Comparison of ENCODE assay signal across 9 mouse cellular contexts in the genomic region with DNA sequence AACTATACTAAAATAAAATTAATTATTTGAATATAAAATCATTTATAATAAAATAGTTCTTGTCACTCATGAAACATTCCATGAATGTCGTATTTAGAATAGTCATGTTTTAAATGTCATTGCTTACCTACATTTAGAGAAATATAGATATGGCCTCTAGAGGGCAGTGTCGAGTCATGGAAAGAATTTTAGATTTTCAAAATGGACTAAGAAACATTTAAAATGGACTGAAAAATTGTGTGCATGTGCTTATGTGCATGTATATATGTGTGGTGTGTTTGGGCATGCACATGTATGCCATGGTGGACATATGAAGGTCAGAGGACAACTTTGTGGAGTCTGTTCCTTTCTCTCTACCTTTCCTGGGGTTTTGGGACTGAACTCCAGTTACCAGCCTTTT.
A peak's percentile ranks its signal among the peaks of the same experiment; 100 is the strongest.
DNase-seq lines count a peak whose midpoint lies in the region; ATAC-seq and TF ChIP-seq lines count a peak whose summit lies in the region.
"Had no signal": no experiment of that assay in that cellular context is flagged by ENCODE, and none has a peak within 500 bp of the region (broad histone marks: within the 10 kb centered on the region; RNA-seq: fewer than 3 reads in every experiment).

No protein-coding gene starts in this region.

- no peak for ATAC-seq in heart, postnatal 0 days (ENCODE audit: insufficient read depth, low read depth)
- no peak for ATAC-seq in midbrain, postnatal 0 days (ENCODE audit: low FRiP score)
- ATAC-seq in midbrain, embryonic 15.5 days (replicated peaks) = no peak

- no peak overlapping the region for H3K9ac ChIP-seq in heart, postnatal 0 days (replicated peaks; ENCODE audit: low read depth, low read length)
- H3K9ac ChIP-seq in midbrain, postnatal 0 days (replicated peaks; ENCODE audit: low read length, poor library complexity, severe bottlenecking) = no peak overlapping the region
- no peak overlapping the region for H3K9ac ChIP-seq in midbrain, embryonic 15.5 days

- TF ChIP-seq CTCF in heart, postnatal 0 days (IDR thresholded peaks at IDR 0.05; ENCODE audit: low read depth) = peak; percentile 67
- TF ChIP-seq CTCF in midbrain, postnatal 0 days (IDR thresholded peaks at IDR 0.05) = peak; percentile 88

- WGBS in heart, postnatal 0 days = 5% methylated on average over 2 of the region's 2 CpGs
- WGBS in heart, embryonic 10.5 days = 14% methylated on average over 2 of the region's 2 CpGs
- 5% methylated on average over 2 of the region's 2 CpGs for WGBS in midbrain, postnatal 0 days
- WGBS in midbrain, embryonic 15.5 days = 8% methylated on average over 2 of the region's 2 CpGs

- no peaks in the 10 kb centered on the region for H3K9me3 ChIP-seq in heart, postnatal 0 days (replicated peaks; ENCODE audit: control insufficient read depth, low read length)
- no peaks in the 10 kb centered on the region for H3K9me3 ChIP-seq in heart, embryonic 10.5 days
- H3K9me3 ChIP-seq in midbrain, postnatal 0 days (ENCODE audit: low read length) = no peaks in the 10 kb centered on the region
- H3K9me3 ChIP-seq in midbrain, embryonic 15.5 days = no peaks in the 10 kb centered on the region

- no peaks in the 10 kb centered on the region for H3K4me1 ChIP-seq in heart, postnatal 0 days (ENCODE audit: control insufficient read depth, insufficient read depth)
- no peaks in the 10 kb centered on the region for H3K4me1 ChIP-seq in heart, embryonic 10.5 days
- H3K4me1 ChIP-seq in midbrain, postnatal 0 days (ENCODE audit: insufficient read depth, low read length) = no peaks in the 10 kb centered on the region
- H3K4me1 ChIP-seq in midbrain, embryonic 15.5 days = 0 out of 2 replicates have a peak, but pooled peaks cover 4% of the 10 kb centered on the region

- H3K36me3 ChIP-seq in heart, postnatal 0 days (replicated peaks; ENCODE audit: control insufficient read depth, insufficient read depth, low read length) = no peaks in the 10 kb centered on the region
- no peaks in the 10 kb centered on the region for H3K36me3 ChIP-seq in heart, embryonic 10.5 days
- H3K36me3 ChIP-seq in midbrain, postnatal 0 days (ENCODE audit: insufficient read depth, low read length) = no peaks in the 10 kb centered on the region
- no peaks in the 10 kb centered on the region for H3K36me3 ChIP-seq in midbrain, embryonic 15.5 days (replicated peaks)
- no peaks in the 10 kb centered on the region for H3K36me3 ChIP-seq in splenic B cell, adult 2 months (ENCODE audit: control insufficient read depth, insufficient read depth, low read length, poor library complexity, severe bottlenecking)

- no peak overlapping the region for H3K4me3 ChIP-seq in heart, postnatal 0 days (ENCODE audit: low read depth, low read length)
- H3K4me3 ChIP-seq in heart, embryonic 10.5 days = no peak overlapping the region
- H3K4me3 ChIP-seq in midbrain, postnatal 0 days (ENCODE audit: low read depth, low read length) = no peak overlapping the region
- no peak overlapping the region for H3K4me3 ChIP-seq in midbrain, embryonic 15.5 days

- no peak overlapping the region for H3K27ac ChIP-seq in heart, postnatal 0 days (ENCODE audit: low read depth)
- no peak overlapping the region for H3K27ac ChIP-seq in heart, embryonic 10.5 days
- H3K27ac ChIP-seq in midbrain, postnatal 0 days (ENCODE audit: low read depth, low read length) = no peak overlapping the region
- H3K27ac ChIP-seq in midbrain, embryonic 15.5 days = no peak overlapping the region

- H3K4me2 ChIP-seq in heart, postnatal 0 days (ENCODE audit: low read depth, low read length) = no peak overlapping the region
- H3K4me2 ChIP-seq in midbrain, postnatal 0 days (ENCODE audit: low read depth, low read length, poor library complexity, severe bottlenecking) = no peak overlapping the region
- no peak overlapping the region for H3K4me2 ChIP-seq in midbrain, embryonic 15.5 days

- H3K27me3 ChIP-seq in heart, postnatal 0 days (ENCODE audit: control insufficient read depth, insufficient read depth, low read length) = no peaks in the 10 kb centered on the region
- no peaks in the 10 kb centered on the region for H3K27me3 ChIP-seq in heart, embryonic 10.5 days (ENCODE audit: insufficient read depth, poor library complexity, severe bottlenecking)
- no peaks in the 10 kb centered on the region for H3K27me3 ChIP-seq in midbrain, postnatal 0 days (ENCODE audit: insufficient read depth, low read length)
- no peaks in the 10 kb centered on the region for H3K27me3 ChIP-seq in midbrain, embryonic 15.5 days (replicated peaks)
- no peaks in the 10 kb centered on the region for H3K27me3 ChIP-seq in splenic B cell, adult 2 months (ENCODE audit: control insufficient read depth, insufficient read depth, low read length, poor library complexity, severe bottlenecking)

- no peak for TF ChIP-seq EP300 in heart, postnatal 0 days (IDR thresholded peaks at IDR 0.05; ENCODE audit: low read depth)

- DNase-seq in heart, postnatal 0 days (ENCODE audit: low spot score) = peak; percentile 51
- no peak for DNase-seq in heart, embryonic 10.5 days (ENCODE audit: low spot score)
- peak; percentile 68 for DNase-seq in midbrain, postnatal 0 days (ENCODE audit: low spot score)
- DNase-seq in embryo, embryonic 10 days (ENCODE audit: low spot score) = peak; percentile 42
- DNase-seq in splenic B cell, adult 2 months (ENCODE audit: low read depth, low spot score) = peak; percentile 67
- no peak for DNase-seq in yolk sac, embryonic 10.5 days (ENCODE audit: low spot score)
- no peak for DNase-seq in adrenal gland, adult 18-20 months (ENCODE audit: low spot score in 2 of 2)
- DNase-seq: adrenal gland, adult 8-10 months had no signal

Comparison
In these comparisons a context has a peak if more than half of its experiments do, and no peak if none do; other contexts are left out.
1. DNase-seq: peak in heart, postnatal 0 days (single experiment), midbrain, postnatal 0 days (single experiment), embryo, embryonic 10 days (single experiment) and splenic B cell, adult 2 months (single experiment); none in heart, embryonic 10.5 days (single experiment), yolk sac, embryonic 10.5 days (single experiment) and adrenal gland, adult 18-20 months (0 of 2).